Mouse (Mus musculus): ENCODE measurements around the gene Setd1a.

GRCm38 (mm10) chr7:127799738-127800137 is 23.3 kb downstream of the Setd1a start:
- TF ChIP-seq POLR2AphosphoS2 (IDR thresholded peaks at IDR 0.05; ENCODE audit: low read depth, low read length) (no peak), MYC (IDR thresholded peaks at IDR 0.05; ENCODE audit: low read depth, low read length) (no peak)

All from CH12.LX (cell line).